Mouse (Mus musculus): ENCODE measurements around the gene Adgre5. TPM values are rescaled to one million over a fixed set of nuclear protein-coding genes. Genes with fewer than 3 reads are reported as not detected.

Gene Adgre5
- polyA plus RNA-seq, 1 experiment: 0.35 TPM

- TF ChIP-seq GATA1 (IDR thresholded peaks at IDR 0.05; ENCODE audit: low read length) (no peak), TAL1 (IDR thresholded peaks at IDR 0.05; ENCODE audit: low read length) (no peak)
- no peaks in the 10 kb centered on the region for H3K27me3 ChIP-seq (ENCODE audit: control insufficient read depth)
- H3K4me3 ChIP-seq (replicated peaks): no peak overlapping the region
- peaks cover 51% of the 10 kb centered on the region for H3K4me1 ChIP-seq (ENCODE audit: control insufficient read depth)
- H3K9me3 ChIP-seq (ENCODE audit: control insufficient read depth, low read length): no peaks in the 10 kb centered on the region
- peaks cover 76% of the 10 kb centered on the region for H3K36me3 ChIP-seq (ENCODE audit: control insufficient read depth)
Observed at GRCm38 (mm10) chr8:83719693-83720092, 21.4 kb downstream of the Adgre5 start.

GRCm38 (mm10) chr8:83719048-83719447 lies 22.1 kb downstream of the Adgre5 start:
- Histone ChIP-seq H3K4me3 (replicated peaks) (no peak overlapping the region), H3K27me3 (ENCODE audit: control insufficient read depth) (no peaks in the 10 kb centered on the region), H3K36me3 (ENCODE audit: control insufficient read depth) (peaks cover 70% of the 10 kb centered on the region), H3K4me1 (ENCODE audit: control insufficient read depth) (peaks cover 51% of the 10 kb centered on the region), H3K9me3 (ENCODE audit: control insufficient read depth, low read length) (no peaks in the 10 kb centered on the region)
- TF ChIP-seq GATA1 (IDR thresholded peaks at IDR 0.05; ENCODE audit: low read length) (no peak), TAL1 (IDR thresholded peaks at IDR 0.05; ENCODE audit: low read length) (no peak)

- peaks cover 42% of the 10 kb centered on the region for H3K4me1 ChIP-seq (ENCODE audit: control insufficient read depth)
- H3K27me3 ChIP-seq (ENCODE audit: control insufficient read depth): no peaks in the 10 kb centered on the region; the same call in 1 of the 2 replicates
- no peaks in the 10 kb centered on the region for H3K9me3 ChIP-seq (ENCODE audit: control insufficient read depth, low read length)
- TF ChIP-seq GATA1 (IDR thresholded peaks at IDR 0.05; ENCODE audit: low read length) (peak; percentile 92), TAL1 (IDR thresholded peaks at IDR 0.05; ENCODE audit: low read length) (no peak)
- peaks cover 45% of the 10 kb centered on the region for H3K36me3 ChIP-seq (ENCODE audit: control insufficient read depth)
- peak overlapping the region; percentile 89 for H3K4me3 ChIP-seq (replicated peaks)
Observed at GRCm38 (mm10) chr8:83716563-83716962, 24.6 kb downstream of the Adgre5 start.

GRCm38 (mm10) chr8:83715771-83716170 lies 25.4 kb downstream of the Adgre5 start:
- Histone ChIP-seq H3K9me3 (ENCODE audit: control insufficient read depth, low read length) (no peaks in the 10 kb centered on the region), H3K4me1 (ENCODE audit: control insufficient read depth) (peaks cover 39% of the 10 kb centered on the region), H3K36me3 (ENCODE audit: control insufficient read depth) (peaks cover 37% of the 10 kb centered on the region), H3K27me3 (ENCODE audit: control insufficient read depth) (no peaks in the 10 kb centered on the region; the same call in 1 of the 2 replicates), H3K4me3 (replicated peaks) (peak overlapping the region; percentile 89)
- no peak for TF ChIP-seq GATA1 (IDR thresholded peaks at IDR 0.05; ENCODE audit: low read length)
- no peak for TF ChIP-seq TAL1 (IDR thresholded peaks at IDR 0.05; ENCODE audit: low read length)

GRCm38 (mm10) chr8:83715031-83715690 lies 26.0 kb downstream of the Adgre5 start, which contains the start of gene Ddx39:
Ddx39 (plus strand) TSS chr8:83715177.
- Histone ChIP-seq H3K9me3 (ENCODE audit: control insufficient read depth, low read length) (no peaks in the 10 kb centered on the region), H3K36me3 (ENCODE audit: control insufficient read depth) (peaks cover 31% of the 10 kb centered on the region), H3K27me3 (ENCODE audit: control insufficient read depth) (no peaks in the 10 kb centered on the region; the same call in 1 of the 2 replicates), H3K4me3 (replicated peaks) (peak within 1 kb of the TSS; percentile 89), H3K4me1 (ENCODE audit: control insufficient read depth) (peaks cover 39% of the 10 kb centered on the region)
- TF ChIP-seq GATA1 (IDR thresholded peaks at IDR 0.05; ENCODE audit: low read length) (no peak), TAL1 (IDR thresholded peaks at IDR 0.05; ENCODE audit: low read length) (no peak)

GRCm38 (mm10) chr8:83714676-83715030 lies 26.5 kb downstream of the Adgre5 start:
- H3K4me1 ChIP-seq (ENCODE audit: control insufficient read depth): peaks cover 39% of the 10 kb centered on the region
- H3K9me3 ChIP-seq (ENCODE audit: control insufficient read depth, low read length): no peaks in the 10 kb centered on the region
- H3K27me3 ChIP-seq (ENCODE audit: control insufficient read depth): no peaks in the 10 kb centered on the region; the same call in 1 of the 2 replicates
- H3K36me3 ChIP-seq (ENCODE audit: control insufficient read depth): peaks cover 26% of the 10 kb centered on the region
- no peak for TF ChIP-seq GATA1 (IDR thresholded peaks at IDR 0.05; ENCODE audit: low read length)
- no peak for TF ChIP-seq TAL1 (IDR thresholded peaks at IDR 0.05; ENCODE audit: low read length)
- peak overlapping the region; percentile 89 for H3K4me3 ChIP-seq (replicated peaks)

GRCm38 (mm10) chr8:83707554-83707953 lies 33.6 kb downstream of the Adgre5 start:
- no peak overlapping the region for H3K4me3 ChIP-seq (replicated peaks)

GRCm38 (mm10) chr8:83706411-83706810 lies 34.7 kb downstream of the Adgre5 start:
- Histone ChIP-seq H3K4me1 (ENCODE audit: control insufficient read depth) (no peaks in the 10 kb centered on the region; the same call in 1 of the 2 replicates), H3K9me3 (ENCODE audit: control insufficient read depth, low read length) (no peaks in the 10 kb centered on the region), H3K4me3 (replicated peaks) (no peak overlapping the region), H3K36me3 (ENCODE audit: control insufficient read depth) (no peaks in the 10 kb centered on the region), H3K27me3 (ENCODE audit: control insufficient read depth) (no peaks in the 10 kb centered on the region)
- TF ChIP-seq TAL1 (IDR thresholded peaks at IDR 0.05; ENCODE audit: low read length) (no peak), GATA1 (IDR thresholded peaks at IDR 0.05; ENCODE audit: low read length) (no peak)

More at GRCm38 (mm10) chr8:83707554-83707953, 33.6 kb downstream of the Adgre5 start:
- TF ChIP-seq TAL1 (IDR thresholded peaks at IDR 0.05; ENCODE audit: low read length): no peak
- no peak for TF ChIP-seq GATA1 (IDR thresholded peaks at IDR 0.05; ENCODE audit: low read length)
- H3K9me3 ChIP-seq (ENCODE audit: control insufficient read depth, low read length): no peaks in the 10 kb centered on the region
- no peaks in the 10 kb centered on the region; the same call in 1 of the 2 replicates for H3K27me3 ChIP-seq (ENCODE audit: control insufficient read depth)
- no peaks in the 10 kb centered on the region; the same call in 1 of the 2 replicates for H3K4me1 ChIP-seq (ENCODE audit: control insufficient read depth)
- H3K36me3 ChIP-seq (ENCODE audit: control insufficient read depth): no peaks in the 10 kb centered on the region

- Histone ChIP-seq H3K4me1 (ENCODE audit: control insufficient read depth) (peaks cover 12% of the 10 kb centered on the region), H3K27me3 (ENCODE audit: control insufficient read depth) (no peaks in the 10 kb centered on the region), H3K4me3 (replicated peaks) (no peak overlapping the region), H3K36me3 (ENCODE audit: control insufficient read depth) (no peaks in the 10 kb centered on the region), H3K9me3 (ENCODE audit: control insufficient read depth, low read length) (no peaks in the 10 kb centered on the region; the same call in 1 of the 2 replicates)
- no peak for TF ChIP-seq TAL1 (IDR thresholded peaks at IDR 0.05; ENCODE audit: low read length)
- TF ChIP-seq GATA1 (IDR thresholded peaks at IDR 0.05; ENCODE audit: low read length): no peak
Observed at GRCm38 (mm10) chr8:83703426-83703825, 37.7 kb downstream of the Adgre5 start.
